10 mouse cellular contexts compared by ENCODE assay signal in genomic region chr13:24791349-24791748, GRCm38 (mm10). TPM values are rescaled to one million over a fixed set of nuclear protein-coding genes. Genes with fewer than 3 reads are reported as not detected.
DNase-seq lines count a peak whose midpoint lies in the region; ATAC-seq and TF ChIP-seq lines count a peak whose summit lies in the region.
"Had no signal": no experiment of that assay in that cellular context is flagged by ENCODE, and none has a peak within 500 bp of the region (broad histone marks: within the 10 kb centered on the region; RNA-seq: fewer than 3 reads in every experiment).

No protein-coding gene starts in this region.

- in situ Hi-C loops in CH12.LX (cut with MboI; ENCODE audit: low pct_ligation_motif_present, low pct_unique_long_range_greater_than_20kb, low sequenced_read_pairs): no loop called here

- no peaks in the 10 kb centered on the region for H3K36me3 ChIP-seq in CH12.LX (replicated peaks in 1 of 2; ENCODE audit: control insufficient read depth in 1 of 2, insufficient read depth in 1 of 2, low read length in 1 of 2)
- H3K36me3 ChIP-seq: heart, embryonic 15.5 days had no signal

- peak; percentile 45; the same call in 1 of the 2 replicates for TF ChIP-seq EP300 in CH12.LX (IDR thresholded peaks at IDR 0.05; ENCODE audit: low read length)

- peaks cover 8 to 30% of the 10 kb centered on the region in 2 experiments for H3K4me1 ChIP-seq in CH12.LX (ENCODE audit: control insufficient read depth in 1 of 2, insufficient read depth in 2 of 2)
- H3K4me1 ChIP-seq: heart, embryonic 15.5 days had no signal

- no peak overlapping the region for H3K9ac ChIP-seq in CH12.LX (ENCODE audit: insufficient read depth, low read depth)
- H3K9ac ChIP-seq: heart, embryonic 15.5 days had no signal

- DNase-seq in gastrocnemius, postnatal 25 days: peak; percentile 34
- DNase-seq in gastrocnemius, postnatal 4 days (ENCODE audit: low spot score in 2 of 2): no peak
- DNase-seq in CH12.LX (ENCODE audit: extremely low read depth): peak; percentile 35
- DNase-seq in heart, postnatal 25 days (ENCODE audit: low spot score): peak; percentile 29
- DNase-seq in lung, postnatal 36 days: peak; percentile 82
- DNase-seq in frontal cortex, postnatal 14 days (ENCODE audit: low spot score in 2 of 2): no peak
- DNase-seq in cerebellum, postnatal 10 days: no peak

- ATAC-seq in CD4-positive, CD25-positive, alpha-beta regulatory T cell, adult 4 months: no peak

- no peak overlapping the region for H3K27ac ChIP-seq in CH12.LX (ENCODE audit: insufficient read depth, low read depth)
- H3K27ac ChIP-seq: heart, embryonic 15.5 days had no signal

- no peak for TF ChIP-seq POLR2A in CH12.LX (IDR thresholded peaks at IDR 0.05; ENCODE audit: low read depth, low read length)

- H3K27me3 ChIP-seq in CH12.LX (replicated peaks): no peaks in the 10 kb centered on the region
- H3K27me3 ChIP-seq: heart, embryonic 15.5 days had no signal

- intact Hi-C loops in heart, postnatal 25 days (cut with DNase I): no loop called here

- dilution Hi-C loops in CH12.LX (cut with MboI; ENCODE audit: extremely low pct_ligation_motif_present, extremely low pct_unique_long_range_greater_than_20kb, low sequenced_read_pairs): no loop called here

- H3K79me2 ChIP-seq in CH12.LX (replicated peaks; ENCODE audit: control insufficient read depth, extremely low read depth, insufficient read depth, poor library complexity, severe bottlenecking): no peaks in the 10 kb centered on the region

- H3K9me3 ChIP-seq in CH12.LX (replicated peaks; ENCODE audit: low read length): no peaks in the 10 kb centered on the region
- H3K9me3 ChIP-seq: heart, embryonic 15.5 days had no signal

- TF ChIP-seq CTCF in CH12.LX (conservative IDR thresholded peaks at IDR 0.05 in 1 of 2, IDR thresholded peaks at IDR 0.05 in 1 of 2; ENCODE audit: low read depth in 2 of 2, low read length in 2 of 2): no peak

- H3K4me2 ChIP-seq in CH12.LX (ENCODE audit: insufficient read depth, low read depth, poor library complexity, severe bottlenecking): no peak overlapping the region
- H3K4me2 ChIP-seq: heart, embryonic 15.5 days had no signal

- no peak overlapping the region for H3K4me3 ChIP-seq in CH12.LX (replicated peaks in 1 of 3; ENCODE audit: low read depth in 2 of 3, low read length in 2 of 3, poor library complexity in 1 of 3)
- H3K4me3 ChIP-seq: heart, embryonic 15.5 days had no signal

- TF ChIP-seq RAD21 in CH12.LX (IDR thresholded peaks at IDR 0.05; ENCODE audit: low read depth, low read length): no peak

TF ChIP-seq in CH12.LX, 34 proteins besides CTCF, POLR2A, EP300 and RAD21:
- TF ChIP-seq MYC (IDR thresholded peaks at IDR 0.05; ENCODE audit: low read depth, low read length) (peak; percentile 54; the same call in 1 of the 2 replicates), GABPA (IDR thresholded peaks at IDR 0.05; ENCODE audit: insufficient replicate concordance, low read depth, low read length) (no peak), TBP (conservative IDR thresholded peaks at IDR 0.05; ENCODE audit: low read depth, low read length) (no peak), MAX (IDR thresholded peaks at IDR 0.05; ENCODE audit: low read length) (no peak), E2F4 (IDR thresholded peaks at IDR 0.05; ENCODE audit: insufficient replicate concordance, low read depth, low read length) (no peak), JUND (conservative IDR thresholded peaks at IDR 0.05; ENCODE audit: low read depth, low read length) (no peak), MAZ (IDR thresholded peaks at IDR 0.05; ENCODE audit: low read depth, low read length) (no peak), POLR2AphosphoS2 (IDR thresholded peaks at IDR 0.05; ENCODE audit: low read depth, low read length) (no peak), BHLHE40 (IDR thresholded peaks at IDR 0.05; ENCODE audit: low read depth, low read length) (peak; percentile 37; the same call in 1 of the 2 replicates), ZC3H11A (IDR thresholded peaks at IDR 0.05; ENCODE audit: low read depth, low read length) (no peak), SMC3 (IDR thresholded peaks at IDR 0.05; ENCODE audit: low read depth, low read length) (no peak), PAX5 (IDR thresholded peaks at IDR 0.05; ENCODE audit: low read length) (no peak), HCFC1 (IDR thresholded peaks at IDR 0.05; ENCODE audit: low read depth, low read length) (no peak), UBTF (IDR thresholded peaks at IDR 0.05; ENCODE audit: low read depth, low read length) (no peak)

RNA-seq across cellular contexts. Expression of gene BC005537, which starts 10.1 kb away (rescaled TPM):
- total RNA-seq in gastrocnemius, postnatal 25 days (2021): 10 to 100 TPM; 35.8 to 38.3 TPM
- 100 to 1,000 TPM; 100 to 114 TPM for total RNA-seq in gastrocnemius, postnatal 4 days (2021)
- total RNA-seq in CH12.LX (2012; rRNA removed) (21.8 and 28.3 TPM in 2 replicates), CH12.LX (2014; rRNA removed) (37.0 and 39.0 TPM in 2 replicates)
- polyA plus RNA-seq in CH12.LX (2012; ENCODE audit: insufficient read length, low read depth): 47.5 and 47.7 TPM in 2 replicates
- 100 to 1,000 TPM; 120 to 132 TPM for total RNA-seq in heart, postnatal 25 days (2021)
- 10 to 100 TPM; 24.0 to 51.6 TPM for polyA plus RNA-seq in CD4-positive, CD25-positive, alpha-beta regulatory T cell, adult 4 months (2017; shearing (Covaris generic))

RNA-seq across cellular contexts. Expression of gene Gmnn, which starts 29.6 kb away (rescaled TPM):
- total RNA-seq in gastrocnemius, postnatal 25 days (2021): 1 to 10 TPM; 2.3 to 4.9 TPM
- total RNA-seq in gastrocnemius, postnatal 4 days (2021): 10 to 100 TPM; 10.2 to 11.7 TPM
- total RNA-seq in CH12.LX (2012; rRNA removed): 117 and 138 TPM in 2 replicates
- total RNA-seq in CH12.LX (2014; rRNA removed): 166 and 191 TPM in 2 replicates
- 164 and 166 TPM in 2 replicates for polyA plus RNA-seq in CH12.LX (2012; ENCODE audit: insufficient read length, low read depth)
- 10 to 100 TPM; 38.7 to 42.9 TPM for total RNA-seq in heart, postnatal 25 days (2021)
- 10 to 100 TPM; 26.7 to 30.0 TPM for polyA plus RNA-seq in CD4-positive, CD25-positive, alpha-beta regulatory T cell, adult 4 months (2017; shearing (Covaris generic))

RNA-seq across cellular contexts. Expression of gene Acot13, which starts 40.0 kb away (rescaled TPM):
- total RNA-seq in gastrocnemius, postnatal 25 days (2021): 100 to 1,000 TPM; 138 to 147 TPM
- 10 to 100 TPM; 50.9 to 57.6 TPM for total RNA-seq in gastrocnemius, postnatal 4 days (2021)
- total RNA-seq in CH12.LX (2012; rRNA removed) (46.0 and 50.5 TPM in 2 replicates), CH12.LX (2014; rRNA removed) (36.0 and 37.1 TPM in 2 replicates)
- 45.5 and 46.7 TPM in 2 replicates for polyA plus RNA-seq in CH12.LX (2012; ENCODE audit: insufficient read length, low read depth)
- total RNA-seq in heart, postnatal 25 days (2021): 100 to 1,000 TPM; 422 to 431 TPM
- polyA plus RNA-seq in CD4-positive, CD25-positive, alpha-beta regulatory T cell, adult 4 months (2017; shearing (Covaris generic)): 10 to 100 TPM; 59.1 to 69.9 TPM

RNA-seq across cellular contexts. Expression of gene Tdp2, which starts 40.1 kb away (rescaled TPM):
- 1 to 10 TPM; 7.8 to 8.2 TPM for total RNA-seq in gastrocnemius, postnatal 25 days (2021)
- 10 to 100 TPM; 15.5 to 16.1 TPM for total RNA-seq in gastrocnemius, postnatal 4 days (2021)
- total RNA-seq in CH12.LX (2012; rRNA removed): 37.4 and 38.0 TPM in 2 replicates
- 96.6 and 116 TPM in 2 replicates for total RNA-seq in CH12.LX (2014; rRNA removed)
- 44.5 and 54.5 TPM in 2 replicates for polyA plus RNA-seq in CH12.LX (2012; ENCODE audit: insufficient read length, low read depth)
- 10 to 100 TPM; 12.9 to 15.5 TPM for total RNA-seq in heart, postnatal 25 days (2021)
- 10 to 100 TPM; 17.6 to 19.8 TPM for polyA plus RNA-seq in CD4-positive, CD25-positive, alpha-beta regulatory T cell, adult 4 months (2017; shearing (Covaris generic))

RNA-seq across cellular contexts. Expression of gene Armh2, which starts 50.3 kb away (rescaled TPM):
- total RNA-seq in gastrocnemius, postnatal 25 days (2021): not detected
- not detected for total RNA-seq in gastrocnemius, postnatal 4 days (2021)
- total RNA-seq in CH12.LX (2012; rRNA removed) (not detected in 2 replicates), CH12.LX (2014; rRNA removed) (not detected in 2 replicates)
- polyA plus RNA-seq in CH12.LX (2012; ENCODE audit: insufficient read length, low read depth): not detected in 2 replicates
- not detected for total RNA-seq in heart, postnatal 25 days (2021)
- under 1 TPM in 1 of 2 experiments, not detected in 1; 0.38 TPM for polyA plus RNA-seq in CD4-positive, CD25-positive, alpha-beta regulatory T cell, adult 4 months (2017; shearing (Covaris generic))
- total RNA-seq: layer of hippocampus, adult 18-20 months had no signal
- polyA plus RNA-seq: heart, embryonic 15.5 days had no signal

Comparison
In these comparisons a context has a peak if more than half of its experiments do, and no peak if none do; other contexts are left out.
1. DNase-seq: peak in gastrocnemius, postnatal 25 days (single experiment), CH12.LX (single experiment), heart, postnatal 25 days (single experiment) and lung, postnatal 36 days (single experiment); none in gastrocnemius, postnatal 4 days (0 of 2), frontal cortex, postnatal 14 days (0 of 2) and cerebellum, postnatal 10 days (0 of 2).